Mouse (Mus musculus) erythroid progenitor cell, adult 5-6 weeks (primary cell): ENCODE measurements at regions not wholly inside any gene's neighbourhood (a gene's known extent, or its start where the extent isn't known, plus 50 kb on each side); places are given as distances from the start of the nearest gene placed in this dataset.

Source experiments
- ATAC-seq: replicated peaks from 2 replicates; pipeline ENCODE4 v1.8.0; 2016; ENCODE audit warnings: moderate number of reproducible peaks, mild to moderate bottlenecking, moderate TSS enrichment, inconsistent platforms; ENCODE audit not compliant: poor library complexity, low FRiP score, severe bottlenecking

- no peak for ATAC-seq
Observed at GRCm38 (mm10) chr2:75512422-75513170, 146.5 kb upstream of the Hnrnpa3 start.

DNA sequence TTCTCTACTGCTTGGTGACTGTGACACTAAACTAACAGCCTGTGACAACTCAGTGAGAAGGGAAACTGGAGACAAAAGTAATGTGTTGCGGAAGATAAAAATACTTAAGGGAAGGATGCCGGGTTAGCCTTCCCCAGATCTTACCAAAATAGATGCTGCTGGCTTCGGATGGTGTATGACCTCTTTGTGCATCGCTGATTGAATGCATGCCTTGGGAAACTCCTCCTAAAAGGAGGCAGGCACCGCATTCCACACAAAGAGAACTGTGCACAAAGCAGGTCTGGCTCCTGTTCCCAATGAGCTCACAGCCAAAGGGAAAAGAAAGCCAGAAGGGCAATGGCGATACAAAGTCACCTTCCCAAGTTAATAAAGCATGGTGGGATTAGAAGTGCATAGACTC, 144.9 kb upstream of the Hnrnpa3 start:
- ATAC-seq = no peak

- ATAC-seq = no peak
Observed at GRCm38 (mm10) chr2:75516223-75516622, 142.8 kb upstream of the Hnrnpa3 start.

GRCm38 (mm10) chr2:75517096-75517495, 142.0 kb upstream of the Hnrnpa3 start:
- ATAC-seq = no peak

- no peak for ATAC-seq
Observed at GRCm38 (mm10) chr2:75518607-75519006, 140.5 kb upstream of the Hnrnpa3 start.

- no peak for ATAC-seq
Observed at GRCm38 (mm10) chr2:75525562-75525961, 133.5 kb upstream of the Hnrnpa3 start.

GRCm38 (mm10) chr2:75528706-75529105, 130.4 kb upstream of the Hnrnpa3 start:
- no peak for ATAC-seq

- no peak for ATAC-seq
Observed at GRCm38 (mm10) chr2:75538114-75538513, 120.9 kb upstream of the Hnrnpa3 start.

- no peak for ATAC-seq
Observed at GRCm38 (mm10) chr2:75539726-75540125, 119.3 kb upstream of the Hnrnpa3 start.

DNA sequence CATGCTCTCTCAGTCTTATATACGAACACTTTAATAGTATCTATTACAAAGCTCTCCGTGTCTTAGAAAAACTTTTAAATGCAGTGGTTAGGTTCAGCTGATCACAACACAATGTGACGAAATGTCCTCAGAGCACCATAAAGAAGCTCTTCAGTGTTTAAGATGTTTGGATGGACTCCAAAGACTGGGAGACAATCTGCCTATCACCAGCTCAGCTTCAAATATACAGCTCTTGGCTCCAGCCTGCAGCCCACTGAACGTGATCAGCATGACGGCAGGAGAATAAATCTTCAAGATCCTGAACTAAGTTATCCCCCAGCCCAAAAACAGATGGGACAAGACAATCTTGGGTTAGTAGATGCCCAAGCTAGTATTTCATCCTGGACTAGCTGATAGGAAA, 116.7 kb upstream of the Hnrnpa3 start:
- no peak for ATAC-seq

GRCm38 (mm10) chr2:75542781-75543180, 116.3 kb upstream of the Hnrnpa3 start:
- ATAC-seq = no peak

DNA sequence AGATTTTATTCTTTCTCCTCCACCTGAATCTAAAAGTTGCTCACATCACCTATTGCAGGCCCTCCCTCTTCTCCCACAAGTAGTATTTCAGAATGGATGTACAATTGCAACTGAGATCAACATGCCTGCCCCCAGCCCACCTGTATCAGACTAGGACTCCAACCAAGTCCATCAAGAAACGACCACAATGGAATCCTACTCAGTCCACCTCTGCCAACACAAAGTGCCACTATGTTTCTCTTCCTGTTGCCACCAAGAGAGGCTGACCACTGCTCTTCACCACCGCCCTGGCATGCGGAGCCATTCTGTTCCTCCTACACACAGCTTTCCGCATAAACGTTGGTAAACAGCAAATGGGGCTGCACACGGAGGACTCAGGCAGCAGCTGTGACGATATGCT, 113.1 kb upstream of the Hnrnpa3 start:
- ATAC-seq = no peak

- no peak for ATAC-seq
Observed at GRCm38 (mm10) chr2:75555676-75556075, 103.4 kb upstream of the Hnrnpa3 start.

DNA sequence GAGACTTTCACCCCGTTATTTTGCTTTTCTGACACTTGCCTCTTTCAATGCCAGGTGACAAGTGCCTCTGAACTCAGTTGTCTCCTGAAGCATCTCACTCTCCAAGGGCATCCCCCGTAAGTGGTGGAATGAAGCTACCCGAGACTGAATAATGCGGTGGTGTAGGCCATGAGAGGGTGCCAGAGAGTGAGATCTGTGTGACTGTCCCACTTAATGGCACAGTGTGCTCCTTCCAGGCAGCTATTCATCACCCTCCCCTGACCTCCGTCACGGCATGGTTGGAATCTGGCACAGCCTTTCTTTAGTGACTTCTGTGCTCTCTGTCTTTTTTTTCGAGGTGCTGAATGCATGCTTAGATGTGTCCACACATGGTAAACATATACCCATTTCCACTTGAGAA, 102.3 kb upstream of the Hnrnpa3 start:
- no peak for ATAC-seq

DNA sequence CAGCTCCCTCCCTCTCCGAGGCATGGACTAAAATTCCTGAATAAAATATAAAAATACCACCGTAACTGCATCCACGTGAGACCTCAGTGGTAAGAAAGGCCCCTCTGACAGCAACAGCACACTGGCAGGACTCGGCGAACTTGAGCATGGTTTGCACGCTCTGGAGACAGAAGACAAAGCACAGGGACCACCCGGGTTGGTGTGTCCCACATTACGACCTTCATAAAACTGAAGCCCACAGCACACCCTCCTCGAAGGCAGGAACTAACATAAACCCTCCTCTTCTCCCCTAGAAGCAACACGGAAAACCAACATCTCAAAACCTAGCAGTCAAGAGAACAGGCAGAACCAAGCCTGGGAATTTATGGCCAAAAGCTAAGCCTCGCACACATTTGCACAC, 101.7 kb upstream of the Hnrnpa3 start:
- ATAC-seq = no peak

DNA sequence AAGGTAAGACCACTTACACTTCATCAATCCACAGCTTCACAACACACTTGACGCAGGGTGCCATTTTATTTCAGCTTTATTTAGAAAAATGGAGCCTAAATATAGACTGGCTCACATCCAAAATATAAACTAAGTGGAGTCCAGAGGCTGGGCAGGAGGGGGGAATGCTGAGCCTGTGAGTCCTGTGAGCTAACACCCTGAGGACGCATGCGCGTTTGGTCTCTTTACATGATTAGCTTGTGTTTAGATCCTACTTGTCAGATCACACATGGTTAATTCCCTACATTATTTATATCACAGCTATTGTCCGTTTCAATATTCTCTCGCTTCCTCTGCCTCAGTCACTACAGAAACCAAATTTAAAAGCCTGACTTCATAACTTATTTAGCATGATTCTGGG, 99.1 kb upstream of the Hnrnpa3 start:
- ATAC-seq = no peak

- 0 out of 2 replicates have a peak, but pooled peaks have one; percentile 49 for ATAC-seq
Observed at GRCm38 (mm10) chr2:75563253-75563913, 95.7 kb upstream of the Hnrnpa3 start.

DNA sequence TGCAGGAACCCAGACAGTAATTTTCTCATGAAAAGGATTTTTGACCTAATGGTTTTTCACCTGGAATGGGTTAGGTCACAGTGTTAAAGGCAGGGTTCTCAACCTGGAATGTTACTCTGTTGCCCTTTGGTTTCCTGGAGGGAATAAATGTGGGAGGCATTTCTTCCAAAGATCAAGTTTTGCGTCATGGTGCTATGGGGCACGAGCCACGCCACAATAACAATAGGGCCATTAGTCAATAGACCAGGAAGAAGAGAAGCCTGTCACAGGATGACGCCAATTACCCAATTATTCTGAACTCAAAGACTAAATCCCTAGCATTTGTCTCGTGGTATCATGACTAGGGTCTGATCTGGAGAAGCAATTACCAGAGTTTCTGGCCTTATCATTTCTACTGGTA, 94.3 kb upstream of the Hnrnpa3 start:
- no peak for ATAC-seq

DNA sequence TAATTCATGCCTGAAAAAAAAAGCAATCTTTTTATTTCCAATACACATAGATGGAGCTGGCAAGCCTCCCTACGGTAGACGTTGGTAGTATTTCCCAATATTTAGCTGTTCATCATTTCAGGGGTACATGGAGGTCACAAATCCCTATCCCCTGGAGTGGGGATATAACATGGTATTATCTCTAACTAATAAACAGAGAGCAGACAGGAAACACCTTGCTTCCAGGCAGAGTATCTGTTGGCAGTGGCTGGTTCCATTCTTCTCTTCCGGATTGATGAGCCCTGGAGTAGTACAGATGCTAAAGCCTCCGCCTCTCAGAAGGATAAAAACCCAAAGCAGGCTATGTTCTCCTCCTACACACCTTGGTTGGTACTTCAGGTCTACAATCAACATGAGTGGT, 91.9 kb upstream of the Hnrnpa3 start:
- no peak for ATAC-seq

DNA sequence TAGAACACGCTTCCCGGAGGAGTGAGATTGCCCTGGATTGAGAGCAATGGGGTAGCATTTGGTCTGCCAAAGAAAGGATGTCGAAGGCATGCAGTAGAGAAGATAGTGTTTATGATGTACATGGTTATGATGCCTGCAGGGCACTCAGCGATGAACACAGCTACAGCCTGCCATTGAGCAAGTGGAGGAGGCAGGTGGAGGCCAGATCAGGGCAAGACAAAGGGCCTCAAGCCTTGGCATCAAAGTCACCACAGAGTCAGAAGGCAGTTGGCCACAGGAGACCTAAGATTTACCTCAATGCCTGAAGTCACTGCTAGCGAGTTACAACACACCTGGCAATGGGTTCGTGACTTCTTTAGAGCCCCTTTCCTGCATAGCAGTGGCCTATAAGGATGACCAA, 89.3 kb upstream of the Hnrnpa3 start:
- ATAC-seq = no peak

GRCm38 (mm10) chr2:75570246-75570645, 88.8 kb upstream of the Hnrnpa3 start:
- no peak for ATAC-seq

GRCm38 (mm10) chr2:75584975-75585374, 74.1 kb upstream of the Hnrnpa3 start:
- ATAC-seq = 0 out of 2 replicates have a peak, but pooled peaks have one; percentile 52
